8 mouse cellular contexts compared by ENCODE assay signal in genomic region chr7:119849096-119849495, GRCm38 (mm10). TPM values are rescaled to one million over a fixed set of nuclear protein-coding genes. Genes with fewer than 3 reads are reported as not detected.
DNase-seq lines count a peak whose midpoint lies in the region; ATAC-seq and TF ChIP-seq lines count a peak whose summit lies in the region.

No protein-coding gene starts in this region.

- TF ChIP-seq CTCF in thymus, adult 2 months (IDR thresholded peaks at IDR 0.05; ENCODE audit: borderline replicate concordance, control insufficient read depth, extremely low read depth, insufficient read depth, low read length, poor library complexity), result no peak

- H3K27me3 ChIP-seq in liver, embryonic 12.5 days (replicated peaks), result no peaks in the 10 kb centered on the region
- no peaks in the 10 kb centered on the region for H3K27me3 ChIP-seq in forebrain, embryonic 16.5 days (replicated peaks; ENCODE audit: control insufficient read depth, insufficient read depth, low read length)
- no peaks in the 10 kb centered on the region for H3K27me3 ChIP-seq in hindbrain, embryonic 14.5 days (ENCODE audit: control insufficient read depth, insufficient read depth, low read length)
- H3K27me3 ChIP-seq in midbrain, embryonic 11.5 days (ENCODE audit: control insufficient read depth, insufficient read depth, low read length), result no peaks in the 10 kb centered on the region
- H3K27me3 ChIP-seq in thymus, adult 2 months (ENCODE audit: control insufficient read depth, insufficient read depth, low read length), result no peaks in the 10 kb centered on the region

- no peak for ATAC-seq in liver, embryonic 12.5 days
- 0 out of 2 replicates have a peak, but pooled peaks have one; percentile 26 for ATAC-seq in forebrain, embryonic 16.5 days
- ATAC-seq in hindbrain, embryonic 14.5 days (ENCODE audit: low FRiP score), result no peak
- ATAC-seq in midbrain, embryonic 11.5 days (ENCODE audit: low FRiP score), result no peak

- whole genome bisulfite sequencing in liver, embryonic 12.5 days (ENCODE audit: insufficient replicate concordance), result 7% methylated on average over 1 of the region's 1 CpGs
- WGBS in forebrain, embryonic 16.5 days, result 4% methylated on average over 1 of the region's 1 CpGs
- 0% methylated on average over 1 of the region's 1 CpGs for WGBS in hindbrain, embryonic 14.5 days
- 4% methylated on average over 1 of the region's 1 CpGs for WGBS in midbrain, embryonic 11.5 days
- 37% methylated on average over 1 of the region's 1 CpGs for WGBS in thymus, adult 2 months

- DNase-seq in liver, result peak; percentile 58
- DNase-seq in c-Kit-positive CD71-positive TER-119-positive erythroid progenitor cells, embryonic 14.5 days (ENCODE audit: low spot score), result peak; percentile 23
- peak; percentile 79 for DNase-seq in hindbrain, embryonic 14.5 days (ENCODE audit: low spot score)
- DNase-seq in left cerebral cortex, adult 18-20 months (ENCODE audit: low spot score in 2 of 2), result peak; percentile 75 to 77
- DNase-seq in midbrain, embryonic 11.5 days (ENCODE audit: low spot score, missing footprints), result peak; percentile 95
- peak; percentile 33 for DNase-seq in thymus, adult 2 months

- H3K27ac ChIP-seq in liver, embryonic 12.5 days, result no peak overlapping the region
- no peak overlapping the region for H3K27ac ChIP-seq in forebrain, embryonic 16.5 days (ENCODE audit: low read length)
- no peak overlapping the region for H3K27ac ChIP-seq in hindbrain, embryonic 14.5 days
- no peak overlapping the region for H3K27ac ChIP-seq in midbrain, embryonic 11.5 days (ENCODE audit: low read depth, low read length)
- H3K27ac ChIP-seq in thymus, adult 2 months (ENCODE audit: control insufficient read depth, insufficient read depth, low read length), result no peak overlapping the region

- H3K9ac ChIP-seq in liver, embryonic 12.5 days, result no peak overlapping the region
- H3K9ac ChIP-seq in forebrain, embryonic 16.5 days (replicated peaks; ENCODE audit: low read depth, low read length), result no peak overlapping the region
- H3K9ac ChIP-seq in hindbrain, embryonic 14.5 days, result no peak overlapping the region
- H3K9ac ChIP-seq in midbrain, embryonic 11.5 days (ENCODE audit: low read length), result no peak overlapping the region

- no peak overlapping the region for H3K4me3 ChIP-seq in liver, embryonic 12.5 days
- no peak overlapping the region for H3K4me3 ChIP-seq in forebrain, embryonic 16.5 days (replicated peaks; ENCODE audit: low read length)
- H3K4me3 ChIP-seq in hindbrain, embryonic 14.5 days (replicated peaks; ENCODE audit: low read length), result no peak overlapping the region
- no peak overlapping the region for H3K4me3 ChIP-seq in midbrain, embryonic 11.5 days (ENCODE audit: low read depth, low read length)
- H3K4me3 ChIP-seq in thymus, adult 2 months (ENCODE audit: control insufficient read depth, insufficient read depth, low read length), result no peak overlapping the region

- H3K4me2 ChIP-seq in liver, embryonic 12.5 days, result no peak overlapping the region
- H3K4me2 ChIP-seq in forebrain, embryonic 16.5 days (ENCODE audit: low read length), result no peak overlapping the region
- H3K4me2 ChIP-seq in hindbrain, embryonic 14.5 days (replicated peaks), result no peak overlapping the region
- H3K4me2 ChIP-seq in midbrain, embryonic 11.5 days, result no peak overlapping the region

- H3K36me3 ChIP-seq in liver, embryonic 12.5 days, result peaks cover 50% of the 10 kb centered on the region
- H3K36me3 ChIP-seq in forebrain, embryonic 16.5 days (ENCODE audit: control insufficient read depth, insufficient read depth), result peaks cover 1% of the 10 kb centered on the region; the same call in 1 of the 2 replicates
- 0 out of 2 replicates have a peak, but pooled peaks cover 4% of the 10 kb centered on the region for H3K36me3 ChIP-seq in hindbrain, embryonic 14.5 days (replicated peaks; ENCODE audit: control insufficient read depth, insufficient read depth)
- H3K36me3 ChIP-seq in midbrain, embryonic 11.5 days (ENCODE audit: control insufficient read depth, insufficient read depth, low read length), result no peaks in the 10 kb centered on the region
- 0 out of 2 replicates have a peak, but pooled peaks cover 2% of the 10 kb centered on the region for H3K36me3 ChIP-seq in thymus, adult 2 months (ENCODE audit: control insufficient read depth, insufficient read depth, low read length)

- peaks cover 11% of the 10 kb centered on the region for H3K4me1 ChIP-seq in liver, embryonic 12.5 days
- no peaks in the 10 kb centered on the region for H3K4me1 ChIP-seq in forebrain, embryonic 16.5 days (replicated peaks; ENCODE audit: control insufficient read depth, insufficient read depth, low read length)
- H3K4me1 ChIP-seq in hindbrain, embryonic 14.5 days (replicated peaks; ENCODE audit: control insufficient read depth, insufficient read depth, low read length), result no peaks in the 10 kb centered on the region
- H3K4me1 ChIP-seq in midbrain, embryonic 11.5 days (ENCODE audit: control insufficient read depth, insufficient read depth, low read length), result no peaks in the 10 kb centered on the region
- H3K4me1 ChIP-seq in thymus, adult 2 months (replicated peaks; ENCODE audit: control insufficient read depth, insufficient read depth, low read length), result no peaks in the 10 kb centered on the region

- no peak for TF ChIP-seq POLR2A in thymus, adult 2 months (IDR thresholded peaks at IDR 0.05; ENCODE audit: control insufficient read depth, extremely low read depth, insufficient read depth, low read length, poor library complexity)

- no peaks in the 10 kb centered on the region for H3K9me3 ChIP-seq in liver, embryonic 12.5 days (replicated peaks)
- no peaks in the 10 kb centered on the region for H3K9me3 ChIP-seq in forebrain, embryonic 16.5 days (ENCODE audit: control insufficient read depth, low read length)
- no peaks in the 10 kb centered on the region for H3K9me3 ChIP-seq in hindbrain, embryonic 14.5 days (ENCODE audit: control insufficient read depth, low read length)
- H3K9me3 ChIP-seq in midbrain, embryonic 11.5 days (ENCODE audit: control insufficient read depth, low read length), result no peaks in the 10 kb centered on the region

RNA-seq across cellular contexts. Expression of gene Lyrm1, which starts 46.6 kb away (rescaled TPM):
- polyA plus RNA-seq in liver, embryonic 12.5 days (2016; fragmentation: Nextera tagmentation; extraction: Ambion mirVana), result 4.3 and 4.6 TPM in 2 replicates
- 14.3 and 17.8 TPM in 2 replicates for polyA plus RNA-seq in forebrain, embryonic 16.5 days (2015; fragmentation: Nextera tagmentation; extraction: Ambion mirVana)
- 17.5 and 18.7 TPM in 2 replicates for polyA plus RNA-seq in hindbrain, embryonic 14.5 days (2014; fragmentation: Nextera tagmentation; extraction: Ambion mirVana)
- 10 to 100 TPM; 13.5 to 13.8 TPM for total RNA-seq in left cerebral cortex, adult 18-20 months (2021)
- 13.1 and 14.4 TPM in 2 replicates for polyA plus RNA-seq in midbrain, embryonic 11.5 days (2014; fragmentation: Nextera tagmentation; extraction: Ambion mirVana)
- polyA plus RNA-seq in thymus, adult 2 months (2012; rRNA removed), result 1.1 and 1.9 TPM in 2 replicates

RNA-seq across cellular contexts. Expression of gene Dcun1d3, which starts 47.0 kb away (rescaled TPM):
- polyA plus RNA-seq in liver, embryonic 12.5 days (2016; fragmentation: Nextera tagmentation; extraction: Ambion mirVana), result 3.1 and 3.5 TPM in 2 replicates
- 20.4 and 23.8 TPM in 2 replicates for polyA plus RNA-seq in forebrain, embryonic 16.5 days (2015; fragmentation: Nextera tagmentation; extraction: Ambion mirVana)
- 11.3 and 13.0 TPM in 2 replicates for polyA plus RNA-seq in hindbrain, embryonic 14.5 days (2014; fragmentation: Nextera tagmentation; extraction: Ambion mirVana)
- 10 to 100 TPM; 30.9 to 31.3 TPM for total RNA-seq in left cerebral cortex, adult 18-20 months (2021)
- polyA plus RNA-seq in midbrain, embryonic 11.5 days (2014; fragmentation: Nextera tagmentation; extraction: Ambion mirVana), result 10.5 and 11.1 TPM in 2 replicates
- 4.6 and 4.9 TPM in 2 replicates for polyA plus RNA-seq in thymus, adult 2 months (2012; rRNA removed)

RNA-seq across cellular contexts. Expression of gene Eri2, which starts 55.2 kb away (rescaled TPM):
- 16.6 and 16.9 TPM in 2 replicates for polyA plus RNA-seq in liver, embryonic 12.5 days (2016; fragmentation: Nextera tagmentation; extraction: Ambion mirVana)
- polyA plus RNA-seq in forebrain, embryonic 16.5 days (2015; fragmentation: Nextera tagmentation; extraction: Ambion mirVana), result 23.1 and 25.6 TPM in 2 replicates
- 16.6 and 20.7 TPM in 2 replicates for polyA plus RNA-seq in hindbrain, embryonic 14.5 days (2014; fragmentation: Nextera tagmentation; extraction: Ambion mirVana)
- total RNA-seq in left cerebral cortex, adult 18-20 months (2021), result 1 to 10 TPM; 8.8 TPM
- 42.6 and 45.9 TPM in 2 replicates for polyA plus RNA-seq in midbrain, embryonic 11.5 days (2014; fragmentation: Nextera tagmentation; extraction: Ambion mirVana)
- polyA plus RNA-seq in thymus, adult 2 months (2012; rRNA removed), result 2.9 and 3.0 TPM in 2 replicates

RNA-seq across cellular contexts. Expression of gene Rexo5, which starts 55.3 kb away (rescaled TPM):
- 13.6 and 14.0 TPM in 2 replicates for polyA plus RNA-seq in liver, embryonic 12.5 days (2016; fragmentation: Nextera tagmentation; extraction: Ambion mirVana)
- 10.8 and 14.2 TPM in 2 replicates for polyA plus RNA-seq in forebrain, embryonic 16.5 days (2015; fragmentation: Nextera tagmentation; extraction: Ambion mirVana)
- 9.1 and 10.1 TPM in 2 replicates for polyA plus RNA-seq in hindbrain, embryonic 14.5 days (2014; fragmentation: Nextera tagmentation; extraction: Ambion mirVana)
- total RNA-seq in left cerebral cortex, adult 18-20 months (2021), result 1 to 10 TPM; 2.3 TPM
- polyA plus RNA-seq in midbrain, embryonic 11.5 days (2014; fragmentation: Nextera tagmentation; extraction: Ambion mirVana), result 21.0 and 25.2 TPM in 2 replicates
- 9.6 and 12.8 TPM in 2 replicates for polyA plus RNA-seq in thymus, adult 2 months (2012; rRNA removed)

Comparison
In these comparisons a context has a peak if more than half of its experiments do, and no peak if none do; other contexts are left out.
1. DNase-seq: peak in every context shown above with its lines; median percentile 95 in midbrain, embryonic 11.5 days; 79 in hindbrain, embryonic 14.5 days; 76 in left cerebral cortex, adult 18-20 months; 58 in liver; 33 in thymus, adult 2 months; 23 in c-Kit-positive CD71-positive TER-119-positive erythroid progenitor cells, embryonic 14.5 days.